Mouse (Mus musculus): Measurements from ENCODE around the gene Cep95. TPM values are rescaled to one million over a fixed set of nuclear protein-coding genes. Genes with fewer than 3 reads are reported as not detected.

The Cep95 gene
- total and polyA plus RNA-seq, 2 experiments, result 1.2 to 8.4 TPM

DNA sequence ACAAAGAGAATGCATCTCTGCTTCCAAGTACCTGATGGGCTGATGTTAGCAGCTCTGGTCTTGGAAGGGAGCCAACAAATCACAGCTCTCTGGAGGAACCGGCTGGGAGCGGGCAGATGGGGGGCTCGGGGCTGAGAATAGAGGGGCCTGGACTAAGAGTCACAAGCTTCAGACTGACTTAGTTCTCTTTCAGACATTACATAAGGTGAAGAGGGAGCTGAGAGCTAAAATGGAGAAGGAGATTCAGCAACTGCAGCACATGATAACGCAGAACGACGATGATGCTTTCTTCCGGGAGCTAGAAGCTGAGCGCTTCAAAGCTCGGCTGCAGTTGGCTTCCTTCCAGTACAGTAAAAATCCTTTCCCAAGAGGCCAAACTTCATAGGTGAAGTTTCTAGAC, 29.3 kb downstream of the Cep95 start:
- H3K27ac ChIP-seq (replicated peaks; ENCODE audit: insufficient read depth, low read depth, low read length), result no peak overlapping the region
- TF ChIP-seq POLR2A (IDR thresholded peaks at IDR 0.05; ENCODE audit: extremely low read depth, insufficient read depth, low read length), result no peak
- no peak for TF ChIP-seq CTCF (IDR thresholded peaks at IDR 0.05; ENCODE audit: low read depth, low read length)
- peaks cover 8% of the 10 kb centered on the region for H3K4me1 ChIP-seq (ENCODE audit: control insufficient read depth, insufficient read depth, low read length)
- H3K79me2 ChIP-seq (ENCODE audit: control insufficient read depth, insufficient read depth, low read length), result no peaks in the 10 kb centered on the region
- H3K4me3 ChIP-seq (ENCODE audit: insufficient read depth, low read depth, low read length), result no peak overlapping the region
- H3K9ac ChIP-seq (ENCODE audit: low read depth, low read length), result no peak overlapping the region
- DNase-seq (ENCODE audit: extremely low read depth, low read depth, low spot score), result peak; percentile 40
- WGBS, result 37% methylated on average over 9 of the region's 9 CpGs
- peaks cover 42% of the 10 kb centered on the region for H3K36me3 ChIP-seq (ENCODE audit: control insufficient read depth, insufficient read depth, low read length)
- H3K27me3 ChIP-seq (ENCODE audit: control insufficient read depth, insufficient read depth, low read length), result no peaks in the 10 kb centered on the region

DNA sequence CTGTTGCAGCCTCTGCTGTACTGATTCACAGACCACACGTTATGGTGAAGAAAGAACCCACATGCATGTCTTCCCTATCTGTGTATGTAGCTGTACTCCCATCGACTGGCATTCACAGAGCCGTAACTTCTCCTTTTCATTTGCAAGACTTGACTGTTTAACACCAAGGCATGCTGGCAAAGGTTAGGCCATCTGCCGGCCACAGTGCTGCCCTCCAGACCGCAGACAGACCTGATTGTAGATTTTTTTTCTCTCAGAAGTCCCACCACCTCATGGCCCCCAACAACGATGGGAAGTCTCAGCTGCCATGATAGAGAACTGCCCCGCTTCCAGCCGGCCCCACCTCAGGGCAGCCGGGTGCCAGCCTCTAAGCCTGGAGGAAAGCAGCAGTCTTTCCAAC, 30.5 kb downstream of the Cep95 start:
- no peak for DNase-seq (ENCODE audit: extremely low read depth, low read depth, low spot score)
- Histone ChIP-seq H3K79me2 (ENCODE audit: control insufficient read depth, insufficient read depth, low read length) (no peaks in the 10 kb centered on the region), H3K27me3 (ENCODE audit: control insufficient read depth, insufficient read depth, low read length) (no peaks in the 10 kb centered on the region), H3K9ac (ENCODE audit: low read depth, low read length) (no peak overlapping the region), H3K4me3 (ENCODE audit: insufficient read depth, low read depth, low read length) (no peak overlapping the region), H3K27ac (replicated peaks; ENCODE audit: insufficient read depth, low read depth, low read length) (no peak overlapping the region), H3K4me1 (ENCODE audit: control insufficient read depth, insufficient read depth, low read length) (peaks cover 8% of the 10 kb centered on the region; the same call in 1 of the 2 replicates), H3K36me3 (ENCODE audit: control insufficient read depth, insufficient read depth, low read length) (peaks cover 48% of the 10 kb centered on the region)
- TF ChIP-seq POLR2A (IDR thresholded peaks at IDR 0.05; ENCODE audit: extremely low read depth, insufficient read depth, low read length), result no peak
- no peak for TF ChIP-seq CTCF (IDR thresholded peaks at IDR 0.05; ENCODE audit: low read depth, low read length)
- WGBS, result 86% methylated on average over 9 of the region's 9 CpGs

DNA sequence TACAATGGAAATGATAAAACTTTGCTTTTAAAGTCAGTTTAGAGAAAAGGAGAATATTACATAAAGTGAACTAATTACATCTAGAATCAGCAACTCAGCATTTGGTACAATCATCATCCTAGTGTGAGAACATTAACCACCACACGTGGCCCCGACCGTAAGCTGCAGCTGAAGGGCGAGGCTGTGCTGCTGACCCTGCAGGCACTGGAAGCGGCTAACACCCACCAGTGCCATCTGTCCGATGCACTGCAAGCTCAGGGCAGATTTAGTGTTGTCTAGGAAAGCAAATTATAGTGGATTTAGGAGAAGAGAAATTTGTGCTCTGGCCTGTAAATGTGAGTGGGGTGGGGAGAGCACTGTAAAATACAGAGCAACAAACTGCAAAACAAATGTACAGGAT, 31.2 kb downstream of the Cep95 start:
- Histone ChIP-seq H3K27me3 (ENCODE audit: control insufficient read depth, insufficient read depth, low read length) (no peaks in the 10 kb centered on the region), H3K9ac (ENCODE audit: low read depth, low read length) (no peak overlapping the region), H3K27ac (replicated peaks; ENCODE audit: insufficient read depth, low read depth, low read length) (no peak overlapping the region), H3K4me3 (ENCODE audit: insufficient read depth, low read depth, low read length) (no peak overlapping the region), H3K4me1 (ENCODE audit: control insufficient read depth, insufficient read depth, low read length) (peaks cover 5% of the 10 kb centered on the region; the same call in 1 of the 2 replicates), H3K36me3 (ENCODE audit: control insufficient read depth, insufficient read depth, low read length) (peaks cover 48% of the 10 kb centered on the region), H3K79me2 (ENCODE audit: control insufficient read depth, insufficient read depth, low read length) (no peaks in the 10 kb centered on the region)
- WGBS, result 93% methylated on average over 6 of the region's 6 CpGs
- no peak for TF ChIP-seq POLR2A (IDR thresholded peaks at IDR 0.05; ENCODE audit: extremely low read depth, insufficient read depth, low read length)
- TF ChIP-seq CTCF (IDR thresholded peaks at IDR 0.05; ENCODE audit: low read depth, low read length), result no peak
- DNase-seq (ENCODE audit: extremely low read depth, low read depth, low spot score), result no peak

DNA sequence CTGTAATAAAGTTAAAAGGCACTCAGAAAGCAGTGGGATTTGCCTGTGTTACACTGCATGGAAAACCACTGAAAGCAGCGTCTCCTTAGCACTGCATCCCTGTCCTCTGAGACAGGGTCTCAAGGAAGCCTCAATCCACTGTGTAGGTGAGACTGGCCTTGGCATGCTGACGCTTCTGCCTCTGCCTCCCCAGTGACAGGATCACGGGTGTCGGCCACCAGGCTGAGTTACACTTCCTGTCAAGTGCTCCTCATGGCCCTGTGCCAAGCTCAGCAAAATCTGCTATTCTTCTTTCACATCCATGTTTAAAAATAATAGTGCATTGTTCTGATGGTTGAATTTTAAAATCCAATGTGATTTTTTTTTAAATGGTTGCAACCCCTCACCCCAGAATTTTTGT, 31.9 kb downstream of the Cep95 start:
- no peaks in the 10 kb centered on the region for H3K27me3 ChIP-seq (ENCODE audit: control insufficient read depth, insufficient read depth, low read length)
- H3K9ac ChIP-seq (ENCODE audit: low read depth, low read length), result no peak overlapping the region
- peaks cover 47% of the 10 kb centered on the region for H3K36me3 ChIP-seq (ENCODE audit: control insufficient read depth, insufficient read depth, low read length)
- H3K4me1 ChIP-seq (ENCODE audit: control insufficient read depth, insufficient read depth, low read length), result peaks cover 5% of the 10 kb centered on the region; the same call in 1 of the 2 replicates
- peak; percentile 30 for DNase-seq (ENCODE audit: extremely low read depth, low read depth, low spot score)
- no peak overlapping the region for H3K4me3 ChIP-seq (ENCODE audit: insufficient read depth, low read depth, low read length)
- WGBS, result 69% methylated on average over 4 of the region's 4 CpGs
- no peaks in the 10 kb centered on the region for H3K79me2 ChIP-seq (ENCODE audit: control insufficient read depth, insufficient read depth, low read length)
- TF ChIP-seq CTCF (IDR thresholded peaks at IDR 0.05; ENCODE audit: low read depth, low read length) (no peak), POLR2A (IDR thresholded peaks at IDR 0.05; ENCODE audit: extremely low read depth, insufficient read depth, low read length) (no peak)
- no peak overlapping the region; the same call in 1 of the 2 replicates for H3K27ac ChIP-seq (replicated peaks; ENCODE audit: insufficient read depth, low read depth, low read length)

DNA sequence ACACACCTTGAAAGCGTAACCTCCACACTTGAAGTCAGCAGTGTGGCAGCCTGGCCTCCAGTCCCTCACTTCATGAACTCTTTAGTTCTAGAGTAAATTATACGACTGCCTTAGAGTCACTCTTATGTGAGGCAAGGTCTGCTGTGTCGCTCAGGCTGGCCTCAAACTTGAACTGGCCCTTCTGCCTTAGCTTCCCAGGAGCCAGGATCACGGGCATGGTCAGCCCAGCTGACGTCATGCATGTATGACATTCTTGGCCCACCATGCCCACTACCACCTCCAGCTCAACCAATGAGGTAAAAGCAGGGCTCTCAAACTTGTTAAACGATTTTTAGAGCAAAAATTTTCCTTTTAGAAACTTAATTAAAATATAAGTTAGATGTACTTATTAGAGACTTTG, 32.3 kb downstream of the Cep95 start:
- no peak overlapping the region for H3K9ac ChIP-seq (ENCODE audit: low read depth, low read length)
- H3K27ac ChIP-seq (replicated peaks; ENCODE audit: insufficient read depth, low read depth, low read length), result no peak overlapping the region

DNA sequence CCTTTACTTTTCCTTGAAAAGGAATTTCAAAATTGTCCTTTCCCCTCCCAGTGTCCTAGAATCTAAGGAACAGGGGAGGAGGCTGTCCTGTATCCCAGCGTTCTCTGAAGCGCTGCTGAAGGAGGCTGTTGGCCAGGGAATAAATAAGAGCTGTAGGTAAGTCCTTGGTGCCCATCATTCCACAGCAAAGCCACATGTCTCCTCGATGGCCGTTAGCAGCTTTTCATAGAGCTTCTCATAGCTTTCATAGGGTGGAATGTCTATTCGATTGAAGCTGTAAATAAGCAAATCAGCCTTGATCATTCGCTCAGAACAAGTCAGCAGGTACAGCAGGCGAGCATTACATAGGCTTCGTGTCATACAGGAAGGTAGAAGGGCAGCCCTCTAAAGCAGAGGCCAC, 33.4 kb downstream of the Cep95 start:
- 90% methylated on average over 8 of the region's 8 CpGs for WGBS
- Histone ChIP-seq H3K79me2 (ENCODE audit: control insufficient read depth, insufficient read depth, low read length) (no peaks in the 10 kb centered on the region), H3K27me3 (ENCODE audit: control insufficient read depth, insufficient read depth, low read length) (no peaks in the 10 kb centered on the region), H3K36me3 (ENCODE audit: control insufficient read depth, insufficient read depth, low read length) (peaks cover 51% of the 10 kb centered on the region), H3K9ac (ENCODE audit: low read depth, low read length) (no peak overlapping the region), H3K4me1 (ENCODE audit: control insufficient read depth, insufficient read depth, low read length) (peaks cover 5% of the 10 kb centered on the region; the same call in 1 of the 2 replicates), H3K4me3 (ENCODE audit: insufficient read depth, low read depth, low read length) (no peak overlapping the region), H3K27ac (replicated peaks; ENCODE audit: insufficient read depth, low read depth, low read length) (no peak overlapping the region)
- no peak for DNase-seq (ENCODE audit: extremely low read depth, low read depth, low spot score)
- TF ChIP-seq CTCF (IDR thresholded peaks at IDR 0.05; ENCODE audit: low read depth, low read length) (no peak), POLR2A (IDR thresholded peaks at IDR 0.05; ENCODE audit: extremely low read depth, insufficient read depth, low read length) (no peak)

More for the DNA sequence above, 32.3 kb downstream of the Cep95 start:
- 89% methylated on average over 6 of the region's 6 CpGs for WGBS
- Histone ChIP-seq H3K36me3 (ENCODE audit: control insufficient read depth, insufficient read depth, low read length) (peaks cover 49% of the 10 kb centered on the region), H3K4me1 (ENCODE audit: control insufficient read depth, insufficient read depth, low read length) (peaks cover 5% of the 10 kb centered on the region; the same call in 1 of the 2 replicates), H3K4me3 (ENCODE audit: insufficient read depth, low read depth, low read length) (no peak overlapping the region), H3K79me2 (ENCODE audit: control insufficient read depth, insufficient read depth, low read length) (no peaks in the 10 kb centered on the region), H3K27me3 (ENCODE audit: control insufficient read depth, insufficient read depth, low read length) (no peaks in the 10 kb centered on the region)
- TF ChIP-seq CTCF (IDR thresholded peaks at IDR 0.05; ENCODE audit: low read depth, low read length) (no peak), POLR2A (IDR thresholded peaks at IDR 0.05; ENCODE audit: extremely low read depth, insufficient read depth, low read length) (no peak)
- DNase-seq (ENCODE audit: extremely low read depth, low read depth, low spot score), result no peak
